Mouse (Mus musculus) T-helper 1 cell (primary cell): ENCODE measurements around the gene Cyp2c67.
"Not testable (repeated sequence)": the region's sequence is repeated elsewhere in the genome, so short reads cannot be mapped to it uniquely, and the experiment has no call there.

Experiments
- in situ Hi-C: fragments of 300-600 bp; cut with MboI, MseI; formaldehyde crosslinking; loops from one replicate; pipeline ENCODE4 v1.15.1; 2025; ENCODE audit warnings: high pct_unique_total_duplicates

Gene Cyp2c67

DNA sequence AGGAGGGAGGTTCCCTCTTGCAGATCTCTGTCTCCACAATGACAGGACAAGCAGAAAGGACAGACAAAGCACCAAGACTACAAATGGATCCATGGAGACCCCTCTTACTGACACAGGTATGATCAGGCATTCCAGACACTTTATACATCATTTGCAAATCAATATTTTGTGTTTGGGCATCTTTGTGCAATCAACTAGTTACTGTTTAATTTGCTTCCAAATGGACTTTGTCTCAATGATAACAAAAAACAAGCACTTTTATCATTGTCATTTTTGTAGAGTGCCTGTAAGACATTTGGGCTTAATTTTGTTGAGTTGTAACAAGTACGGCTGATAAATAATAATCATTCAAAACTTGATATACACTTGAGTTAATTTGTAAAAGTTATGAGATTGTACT lies at the start of gene Cyp2c67:
Gene Cyp2c67, minus strand, starts transcription at position 114 of the 400 bp plus-strand sequence.
- in situ Hi-C loops: no loop called here

GRCm38 (mm10) chr19:39665650-39666049 lies 16.8 kb upstream of the Cyp2c67 start:
- in situ Hi-C loops: loop anchor here (5.0 kb wide), 1 partner anchor 87 kb away; no protein-coding TSS in a partner anchor

- in situ Hi-C loops: no loop called here
Measured at GRCm38 (mm10) chr19:39652381-39652780, 3.5 kb upstream of the Cyp2c67 start.

GRCm38 (mm10) chr19:39647519-39647918 lies 1.3 kb downstream of the Cyp2c67 start:
- in situ Hi-C loops: no loop called here

GRCm38 (mm10) chr19:39644551-39644950 lies 4.3 kb downstream of the Cyp2c67 start:
- in situ Hi-C loops: not testable (repeated sequence)
